Mouse (Mus musculus) kidney, postnatal 14 days (tissue): ENCODE measurements at regions not wholly inside any gene's neighbourhood (a gene's known extent, or its start where the extent isn't known, plus 50 kb on each side); places are given as distances from the start of the nearest gene placed in this dataset.

ENCODE experiments used
- DNase-seq: peaks from one replicate; pipeline ENCODE4 v3.0.0; 2022; ENCODE audit warnings: mixed read lengths

GRCm38 (mm10) chr16:93110912-93111311, 285.0 kb upstream of the Runx1 start:
- DNase-seq = no peak

GRCm38 (mm10) chr16:93110451-93110850, 284.5 kb upstream of the Runx1 start:
- no peak for DNase-seq

GRCm38 (mm10) chr16:93109683-93110407, 283.9 kb upstream of the Runx1 start:
- no peak for DNase-seq

- DNase-seq = no peak
These were observed 281.5 kb upstream of the Runx1 start for GRCm38 (mm10) chr16:93107524-93107845.

- DNase-seq = peak; percentile 37
These were observed 281.0 kb upstream of the Runx1 start for GRCm38 (mm10) chr16:93106811-93107523.

- DNase-seq = no peak
These were observed 276.2 kb upstream of the Runx1 start for GRCm38 (mm10) chr16:93102174-93102573.

GRCm38 (mm10) chr16:93098057-93098456, 272.1 kb upstream of the Runx1 start:
- DNase-seq = no peak

- DNase-seq = no peak
These were observed 270.2 kb upstream of the Runx1 start for GRCm38 (mm10) chr16:93096175-93096574.

GRCm38 (mm10) chr16:93092796-93093195, 266.8 kb upstream of the Runx1 start:
- no peak for DNase-seq

GRCm38 (mm10) chr16:93085227-93085883, 259.4 kb upstream of the Runx1 start:
- no peak for DNase-seq

- DNase-seq = no peak
These were observed 257.8 kb upstream of the Runx1 start for GRCm38 (mm10) chr16:93083756-93084155.

GRCm38 (mm10) chr16:93083142-93083541, 257.2 kb upstream of the Runx1 start:
- DNase-seq = no peak

- DNase-seq = no peak
These were observed 255.6 kb upstream of the Runx1 start for GRCm38 (mm10) chr16:93081533-93081932.

- DNase-seq = peak; percentile 56
These were observed 253.9 kb upstream of the Runx1 start for GRCm38 (mm10) chr16:93079660-93080390.

- DNase-seq = no peak
These were observed 253.0 kb upstream of the Runx1 start for GRCm38 (mm10) chr16:93078909-93079308.

GRCm38 (mm10) chr16:93075488-93075887, 249.5 kb upstream of the Runx1 start:
- DNase-seq = no peak

GRCm38 (mm10) chr16:93072156-93072555, 246.2 kb upstream of the Runx1 start:
- DNase-seq = peak; percentile 53

- DNase-seq = no peak
These were observed 245.8 kb upstream of the Runx1 start for GRCm38 (mm10) chr16:93071726-93072125.

- DNase-seq = no peak
These were observed 240.9 kb upstream of the Runx1 start for GRCm38 (mm10) chr16:93066821-93067220.

GRCm38 (mm10) chr16:93061475-93062179, 235.7 kb upstream of the Runx1 start:
- DNase-seq = no peak

- no peak for DNase-seq
These were observed 230.3 kb upstream of the Runx1 start for GRCm38 (mm10) chr16:93056295-93056694.

- DNase-seq = no peak
These were observed 229.6 kb upstream of the Runx1 start for GRCm38 (mm10) chr16:93055545-93055944.

GRCm38 (mm10) chr16:93051233-93051632, 225.3 kb upstream of the Runx1 start:
- DNase-seq = peak; percentile 15
